Mouse (Mus musculus) megakaryocyte, embryonic 14.5 days (primary cell): ENCODE results near the gene Slitrk1. TPM values are rescaled to one million over a fixed set of nuclear protein-coding genes. Genes with fewer than 3 reads are reported as not detected.

Experiments
- H3K27me3 ChIP-seq: replicated peaks from 2 replicates; pipeline ENCODE3; 2012; ENCODE audit warnings: inconsistent platforms
- H3K36me3 ChIP-seq: replicated peaks from 2 replicates; pipeline ENCODE3; 2012; ENCODE audit warnings: low read length, inconsistent platforms, mixed read lengths
- H3K4me1 ChIP-seq: 2 replicates; pipeline ENCODE4 v1.6.1; 2012; ENCODE audit warnings: inconsistent platforms
- H3K4me3 ChIP-seq: replicated peaks from 2 replicates; pipeline ENCODE3; 2012; ENCODE audit warnings: moderate library complexity, mild to moderate bottlenecking, inconsistent platforms
- H3K9me3 ChIP-seq: 2 replicates; pipeline ENCODE4 v1.6.1; 2012; ENCODE audit warnings: inconsistent platforms
- FLI1 ChIP-seq: IDR thresholded peaks from 2 replicates; pipeline ENCODE4 v1.6.1; 2012; ENCODE audit warnings: low read length, inconsistent platforms, mixed read lengths
- GATA1 ChIP-seq: IDR thresholded peaks from 3 replicates; pipeline ENCODE4 v1.6.1; 2012; ENCODE audit warnings: mixed read lengths, low read length, inconsistent platforms, borderline replicate concordance
- polyA plus RNA-seq: library from polyadenylated mRNA; stranded (reverse); fragments of >175 nt; gene quantifications from 2 replicates; pipeline ENCODE4 v1.2.3, GENCODE M21; 2012; ENCODE audit warnings: low replicate concordance; ENCODE audit not compliant: insufficient read depth

The Slitrk1 gene
- 0.40 TPM in 1 of 2 replicates, not detected in the other for polyA plus RNA-seq

- peaks cover 18% of the 10 kb centered on the region for H3K9me3 ChIP-seq
- H3K27me3 ChIP-seq: peaks cover 35% of the 10 kb centered on the region
- H3K4me3 ChIP-seq: no peak within 1 kb of the TSS
- H3K4me1 ChIP-seq: peaks cover 9% of the 10 kb centered on the region; the same call in 1 of the 2 replicates
- TF ChIP-seq FLI1: no peak
- TF ChIP-seq GATA1: no peak
- H3K36me3 ChIP-seq: no peaks in the 10 kb centered on the region
These were observed at the start of gene Slitrk1 for GRCm38 (mm10) chr14:108913714-108914263. Gene Slitrk1, minus strand, starts transcription at chr14:108914158.

GRCm38 (mm10) chr14:108935777-108936176 lies 21.8 kb upstream of the Slitrk1 start:
- Histone ChIP-seq H3K9me3 (no peaks in the 10 kb centered on the region), H3K4me1 (no peaks in the 10 kb centered on the region)
- TF ChIP-seq GATA1: no peak
- no peak for TF ChIP-seq FLI1

GRCm38 (mm10) chr14:108914336-108914735 lies 378 bp upstream of the Slitrk1 start:
- H3K4me3 ChIP-seq: no peak overlapping the region
- peaks cover 9% of the 10 kb centered on the region; the same call in 1 of the 2 replicates for H3K4me1 ChIP-seq
- H3K9me3 ChIP-seq: peaks cover 18% of the 10 kb centered on the region
- no peaks in the 10 kb centered on the region for H3K36me3 ChIP-seq
- peaks cover 35% of the 10 kb centered on the region for H3K27me3 ChIP-seq
- TF ChIP-seq GATA1 (no peak), FLI1 (no peak)

More at GRCm38 (mm10) chr14:108935777-108936176, 21.8 kb upstream of the Slitrk1 start:
- Histone ChIP-seq H3K4me3 (no peak overlapping the region), H3K27me3 (no peaks in the 10 kb centered on the region), H3K36me3 (no peaks in the 10 kb centered on the region)

- Histone ChIP-seq H3K27me3 (peaks cover 35% of the 10 kb centered on the region), H3K4me3 (no peak overlapping the region), H3K9me3 (peaks cover 18% of the 10 kb centered on the region), H3K4me1 (peaks cover 9% of the 10 kb centered on the region; the same call in 1 of the 2 replicates), H3K36me3 (no peaks in the 10 kb centered on the region)
- TF ChIP-seq GATA1 (no peak), FLI1 (no peak)
These were observed 975 bp downstream of the Slitrk1 start for GRCm38 (mm10) chr14:108912876-108913490.

- Histone ChIP-seq H3K9me3 (peaks cover 18% of the 10 kb centered on the region), H3K4me3 (no peak overlapping the region), H3K4me1 (peaks cover 9% of the 10 kb centered on the region; the same call in 1 of the 2 replicates), H3K27me3 (peaks cover 35% of the 10 kb centered on the region), H3K36me3 (no peaks in the 10 kb centered on the region)
- TF ChIP-seq FLI1 (no peak), GATA1 (no peak)
These were observed 1.7 kb downstream of the Slitrk1 start for GRCm38 (mm10) chr14:108912021-108912875.

GRCm38 (mm10) chr14:108911138-108911841 lies 2.7 kb downstream of the Slitrk1 start:
- Histone ChIP-seq H3K4me1 (peaks cover 9% of the 10 kb centered on the region; the same call in 1 of the 2 replicates), H3K27me3 (peaks cover 35% of the 10 kb centered on the region), H3K9me3 (peaks cover 18% of the 10 kb centered on the region), H3K4me3 (peak overlapping the region; percentile 89), H3K36me3 (no peaks in the 10 kb centered on the region)
- TF ChIP-seq GATA1: no peak
- TF ChIP-seq FLI1: no peak

GRCm38 (mm10) chr14:108910449-108911137 lies 3.4 kb downstream of the Slitrk1 start:
- peaks cover 18% of the 10 kb centered on the region for H3K9me3 ChIP-seq
- peaks cover 9% of the 10 kb centered on the region; the same call in 1 of the 2 replicates for H3K4me1 ChIP-seq
- no peaks in the 10 kb centered on the region for H3K36me3 ChIP-seq
- TF ChIP-seq GATA1 (no peak), FLI1 (no peak)
- H3K4me3 ChIP-seq: peak overlapping the region; percentile 89
- peaks cover 35% of the 10 kb centered on the region for H3K27me3 ChIP-seq

- TF ChIP-seq FLI1: no peak
- no peak for TF ChIP-seq GATA1
- Histone ChIP-seq H3K9me3 (peaks cover 18% of the 10 kb centered on the region), H3K4me3 (no peak overlapping the region), H3K4me1 (peaks cover 9% of the 10 kb centered on the region; the same call in 1 of the 2 replicates), H3K27me3 (peaks cover 35% of the 10 kb centered on the region), H3K36me3 (no peaks in the 10 kb centered on the region)
These were observed 4.5 kb downstream of the Slitrk1 start for GRCm38 (mm10) chr14:108909336-108909953.

GRCm38 (mm10) chr14:108898601-108899000 lies 15.4 kb downstream of the Slitrk1 start:
- no peak for TF ChIP-seq FLI1
- TF ChIP-seq GATA1: no peak
- Histone ChIP-seq H3K27me3 (no peaks in the 10 kb centered on the region), H3K9me3 (no peaks in the 10 kb centered on the region)

More at GRCm38 (mm10) chr14:108898601-108899000, 15.4 kb downstream of the Slitrk1 start:
- no peaks in the 10 kb centered on the region for H3K36me3 ChIP-seq
- no peak overlapping the region for H3K4me3 ChIP-seq
- no peaks in the 10 kb centered on the region for H3K4me1 ChIP-seq
